Mouse (Mus musculus) forebrain, embryonic 14.5 days (tissue): ENCODE measurements around the gene Ppm1e. TPM values are rescaled to one million over a fixed set of nuclear protein-coding genes. Genes with fewer than 3 reads are reported as not detected.

Experiments
- ATAC-seq: fragments of 200-750 bp; cut with Nextera tagmentation; 2 replicates; pipeline ENCODE4 v1.8.0; 2017; ENCODE audit warnings: mild to moderate bottlenecking, moderate library complexity
- DNase-seq: peaks from one replicate; pipeline ENCODE4 v3.0.0-alpha.2; 2015; ENCODE audit warnings: low spot score
- H3K27ac ChIP-seq: fragments of 300-500 bp; sonication (generic); 2 replicates; pipeline ENCODE4 v1.5.1; 2014; ENCODE audit warnings: low read depth, mild to moderate bottlenecking, control low read depth, low read length, moderate library complexity
- H3K27me3 ChIP-seq: fragments of 300-500 bp; sonication (generic); replicated peaks from 2 replicates; pipeline ENCODE4 v1.6.1; 2014; ENCODE audit warnings: low read length, control low read depth, mixed read lengths; ENCODE audit not compliant: control insufficient read depth, insufficient read depth
- H3K36me3 ChIP-seq: fragments of 300-500 bp; sonication (generic); 2 replicates; pipeline ENCODE4 v1.6.1; 2014; ENCODE audit warnings: low read length, control low read depth; ENCODE audit not compliant: control insufficient read depth, insufficient read depth
- H3K4me1 ChIP-seq: fragments of 300-500 bp; sonication (generic); 2 replicates; pipeline ENCODE4 v1.6.1; 2014; ENCODE audit warnings: antibody characterized with exemption, low read length, control low read depth; ENCODE audit not compliant: control insufficient read depth, insufficient read depth
- H3K4me2 ChIP-seq: fragments of 300-500 bp; sonication (generic); 2 replicates; pipeline ENCODE4 v1.6.1; 2014; ENCODE audit warnings: mild to moderate bottlenecking, control low read depth, low read length
- H3K4me3 ChIP-seq: fragments of 300-500 bp; sonication (generic); 2 replicates; pipeline ENCODE4 v1.5.1; 2014; ENCODE audit warnings: low read depth, low read length, control low read depth
- H3K9ac ChIP-seq: fragments of 300-500 bp; sonication (generic); 2 replicates; pipeline ENCODE4 v1.6.1; 2014; ENCODE audit warnings: mild to moderate bottlenecking, low read length, control low read depth, moderate library complexity
- H3K9me3 ChIP-seq: fragments of 300-500 bp; sonication (generic); replicated peaks from 2 replicates; pipeline ENCODE4 v1.6.1; 2016; ENCODE audit warnings: low read length, control low read depth, mixed read lengths; ENCODE audit not compliant: control insufficient read depth
- WGBS: fragments of 180-500 bp; shearing (Covaris S2); extraction: QIAGEN DNeasy Blood & Tissue Kit; methylation state at CpG from one replicate; pipeline ENCODE4 v1.1.7; 2014; 5-methylcytosine and 5-hydroxymethylcytosine counted together
- polyA plus RNA-seq: library from polyadenylated mRNA; unstranded; fragments of >200 nt; fragmentation: Nextera tagmentation; extraction: Ambion mirVana; gene quantifications from 2 replicates; pipeline ENCODE4 v1.2.1, GENCODE M21; 2014

Ppm1e gene
- polyA plus RNA-seq, 1 experiment from 2014 or later = 22.3 TPM

DNA sequence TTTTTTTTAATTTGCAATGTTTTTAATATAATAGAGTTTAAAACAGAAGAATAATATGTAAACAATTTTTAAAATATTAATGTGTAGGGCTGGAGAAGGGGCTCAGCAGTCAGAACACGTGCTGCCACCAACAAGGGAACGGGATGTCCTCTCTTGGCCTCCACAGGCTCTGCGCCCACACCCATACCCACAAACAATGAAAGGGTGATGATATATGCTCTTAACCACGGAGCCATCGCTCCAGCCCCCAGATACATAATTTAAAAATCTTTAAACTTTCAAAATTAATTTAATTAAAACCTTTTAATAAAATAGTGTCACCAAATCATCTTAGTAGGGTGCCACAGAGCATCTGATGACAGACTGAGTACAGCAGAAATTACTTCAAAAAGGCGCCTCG is 8.2 kb upstream of the Ppm1e start:
- Histone ChIP-seq H3K9me3 (no peaks in the 10 kb centered on the region), H3K27me3 (no peaks in the 10 kb centered on the region), H3K36me3 (no peaks in the 10 kb centered on the region), H3K4me3 (no peak overlapping the region), H3K9ac (no peak overlapping the region), H3K4me2 (no peak overlapping the region), H3K27ac (no peak overlapping the region), H3K4me1 (no peaks in the 10 kb centered on the region)
- DNase-seq = no peak
- 84% methylated on average over 7 of the region's 7 CpGs for WGBS
- no peak for ATAC-seq

GRCm38 (mm10) chr11:87365120-87365519 is 6.3 kb upstream of the Ppm1e start:
- no peak overlapping the region for H3K4me2 ChIP-seq
- H3K4me1 ChIP-seq = no peaks in the 10 kb centered on the region
- no peak for ATAC-seq
- no peak overlapping the region for H3K4me3 ChIP-seq
- H3K27ac ChIP-seq = no peak overlapping the region
- H3K9ac ChIP-seq = no peak overlapping the region
- 92% methylated on average over 5 of the region's 5 CpGs for WGBS
- H3K36me3 ChIP-seq = no peaks in the 10 kb centered on the region
- DNase-seq = no peak
- H3K9me3 ChIP-seq = no peaks in the 10 kb centered on the region
- no peaks in the 10 kb centered on the region for H3K27me3 ChIP-seq

DNA sequence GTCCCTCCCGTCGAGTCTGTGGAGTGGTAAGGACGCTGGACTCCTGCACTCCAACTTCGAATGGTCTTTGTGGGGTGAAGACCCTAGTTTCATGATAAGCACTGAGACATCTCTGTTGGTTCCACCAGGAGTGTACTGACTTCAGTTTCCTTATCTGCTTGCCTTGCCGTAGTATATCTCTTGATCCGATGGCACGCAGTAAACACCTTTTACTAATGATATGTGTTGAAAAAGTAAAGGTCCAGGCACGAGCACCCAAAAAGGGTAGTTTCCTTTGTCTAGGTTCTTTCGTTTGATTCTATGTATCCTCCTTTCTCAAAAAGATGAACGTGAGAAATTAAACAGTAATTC is 414 bp upstream of the Ppm1e start:
- 12% methylated on average over 10 of the region's 10 CpGs for WGBS
- no peak for DNase-seq
- Histone ChIP-seq H3K36me3 (no peaks in the 10 kb centered on the region), H3K4me1 (0 out of 2 replicates have a peak, but pooled peaks cover 3% of the 10 kb centered on the region), H3K9me3 (no peaks in the 10 kb centered on the region), H3K4me3 (peak overlapping the region; percentile 87), H3K9ac (no peak overlapping the region), H3K27me3 (no peaks in the 10 kb centered on the region), H3K4me2 (peak overlapping the region; percentile 65), H3K27ac (no peak overlapping the region)
- no peak for ATAC-seq

GRCm38 (mm10) chr11:87357317-87358300 is 1.2 kb downstream of the Ppm1e start:
- 5% methylated on average over 30 of the region's 31 CpGs for WGBS
- Histone ChIP-seq H3K9ac (peak overlapping the region; percentile 88), H3K4me2 (peak overlapping the region; percentile 65), H3K36me3 (no peaks in the 10 kb centered on the region), H3K27me3 (no peaks in the 10 kb centered on the region), H3K4me3 (peak overlapping the region; percentile 87), H3K4me1 (0 out of 2 replicates have a peak, but pooled peaks cover 3% of the 10 kb centered on the region), H3K27ac (peak overlapping the region; percentile 84), H3K9me3 (no peaks in the 10 kb centered on the region)
- DNase-seq (peak; percentile 54), ATAC-seq (peak; percentile 10; the same call in 1 of the 2 replicates)

- DNase-seq = no peak
- Histone ChIP-seq H3K4me1 (0 out of 2 replicates have a peak, but pooled peaks cover 3% of the 10 kb centered on the region), H3K9me3 (no peaks in the 10 kb centered on the region), H3K27me3 (no peaks in the 10 kb centered on the region), H3K9ac (no peak overlapping the region), H3K4me2 (no peak overlapping the region), H3K36me3 (no peaks in the 10 kb centered on the region), H3K27ac (no peak overlapping the region), H3K4me3 (no peak overlapping the region)
- no peak for ATAC-seq
- 95% methylated on average over 1 of the region's 1 CpGs for WGBS
These were observed 4.0 kb downstream of the Ppm1e start for GRCm38 (mm10) chr11:87354861-87355260.

- Histone ChIP-seq H3K9me3 (no peaks in the 10 kb centered on the region), H3K27me3 (no peaks in the 10 kb centered on the region), H3K27ac (no peak overlapping the region), H3K4me1 (0 out of 2 replicates have a peak, but pooled peaks cover 3% of the 10 kb centered on the region), H3K9ac (no peak overlapping the region), H3K4me3 (no peak overlapping the region), H3K4me2 (no peak overlapping the region), H3K36me3 (no peaks in the 10 kb centered on the region)
- ATAC-seq (no peak), DNase-seq (no peak)
- WGBS = 89% methylated on average over 7 of the region's 7 CpGs
These were observed 5.1 kb downstream of the Ppm1e start for GRCm38 (mm10) chr11:87353646-87354170.

DNA sequence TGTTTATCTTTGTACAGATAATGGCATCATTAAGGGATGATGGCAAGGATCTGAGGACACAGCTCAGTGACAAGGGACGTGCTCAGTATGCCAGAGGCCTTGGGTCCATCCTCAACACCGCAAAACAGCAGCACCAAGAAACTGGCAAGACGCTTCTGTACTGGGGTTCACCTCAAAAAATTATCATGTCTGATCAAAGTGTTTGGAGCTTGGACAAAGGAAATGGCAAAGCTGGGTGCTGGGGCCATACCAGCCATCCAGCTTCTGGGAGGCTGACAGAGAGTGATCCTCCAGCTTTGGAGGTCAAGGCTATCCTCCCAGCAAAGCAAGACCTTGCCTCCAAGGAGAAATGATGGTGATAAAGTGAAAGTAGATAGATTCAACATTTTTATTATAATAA is 32.4 kb downstream of the Ppm1e start:
- ATAC-seq (no peak), DNase-seq (no peak)
- Histone ChIP-seq H3K9me3 (no peaks in the 10 kb centered on the region), H3K4me1 (no peaks in the 10 kb centered on the region), H3K9ac (no peak overlapping the region), H3K27ac (no peak overlapping the region), H3K4me2 (no peak overlapping the region), H3K27me3 (no peaks in the 10 kb centered on the region), H3K36me3 (no peaks in the 10 kb centered on the region), H3K4me3 (no peak overlapping the region)
- WGBS = 89% methylated on average over 3 of the region's 3 CpGs

DNA sequence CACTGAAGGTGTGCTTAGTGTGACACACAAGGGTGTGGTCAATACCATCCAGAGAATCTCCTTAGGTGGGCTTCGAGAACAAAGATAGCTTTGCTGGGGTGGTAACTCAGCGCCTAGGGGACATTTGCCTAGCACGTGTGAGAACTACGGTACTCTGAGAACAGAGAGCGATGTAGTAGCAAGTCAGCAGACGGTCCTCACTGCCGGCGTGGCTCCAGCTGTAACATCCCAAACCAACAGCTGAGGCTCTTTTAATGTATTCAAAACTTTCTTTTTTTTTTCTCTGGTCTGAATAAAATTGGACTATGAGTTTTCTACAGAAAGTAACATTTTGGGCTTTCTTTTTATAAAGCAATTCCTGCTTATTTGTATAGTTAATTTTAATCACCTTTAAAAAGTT is 36.3 kb downstream of the Ppm1e start:
- H3K9me3 ChIP-seq = no peaks in the 10 kb centered on the region
- H3K4me2 ChIP-seq = no peak overlapping the region
- no peaks in the 10 kb centered on the region for H3K36me3 ChIP-seq
- no peaks in the 10 kb centered on the region for H3K27me3 ChIP-seq
- no peak overlapping the region for H3K27ac ChIP-seq
- peaks cover 3% of the 10 kb centered on the region; the same call in 1 of the 2 replicates for H3K4me1 ChIP-seq
- 72% methylated on average over 8 of the region's 8 CpGs for WGBS
- no peak for DNase-seq
- H3K4me3 ChIP-seq = no peak overlapping the region
- no peak overlapping the region for H3K9ac ChIP-seq
- ATAC-seq = no peak

DNA sequence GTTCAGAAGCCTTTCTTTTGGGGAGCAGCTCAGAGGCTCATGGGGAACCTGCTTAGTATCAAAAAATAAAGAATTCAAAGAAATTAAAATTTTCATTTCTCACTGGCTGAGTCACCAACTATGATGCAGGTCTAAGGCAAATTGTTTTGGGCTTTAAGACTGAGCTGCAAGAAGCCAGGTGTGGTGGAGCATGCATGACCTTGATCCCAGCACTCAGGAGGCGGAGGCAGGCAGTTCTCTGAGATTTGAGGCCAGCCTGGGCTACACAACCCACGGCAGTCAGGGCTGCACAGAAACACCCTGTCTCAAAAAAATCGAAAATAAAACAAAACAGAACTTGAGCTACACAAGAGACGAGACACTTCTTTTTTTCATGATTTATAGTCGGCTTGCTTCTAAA is 38.8 kb downstream of the Ppm1e start:
- no peak overlapping the region for H3K4me2 ChIP-seq
- H3K27me3 ChIP-seq = no peaks in the 10 kb centered on the region
- no peaks in the 10 kb centered on the region for H3K9me3 ChIP-seq
- peaks cover 3% of the 10 kb centered on the region; the same call in 1 of the 2 replicates for H3K4me1 ChIP-seq
- no peak overlapping the region for H3K4me3 ChIP-seq
- 78% methylated on average over 5 of the region's 5 CpGs for WGBS
- ATAC-seq = no peak
- DNase-seq = no peak
- H3K27ac ChIP-seq = no peak overlapping the region
- H3K9ac ChIP-seq = no peak overlapping the region
- H3K36me3 ChIP-seq = no peaks in the 10 kb centered on the region
